Mouse (Mus musculus) MEL (cell line): ENCODE measurements around the gene Chchd5. TPM values are rescaled to one million over a fixed set of nuclear protein-coding genes. Genes with fewer than 3 reads are reported as not detected.

Experiments
- DNase-seq: peaks from one replicate; pipeline ENCODE4 v3.0.0; 2011; ENCODE audit warnings: low read depth, low spot score
- H3K27ac ChIP-seq: 2 replicates; pipeline ENCODE4 v1.5.1; 2012; ENCODE audit warnings: low read depth, mild to moderate bottlenecking, control low read depth, low read length, moderate library complexity; ENCODE audit not compliant: control insufficient read depth
- H3K27me3 ChIP-seq, 2 experiments: fragments of 150-350 bp in 1 of 2; sonication (generic) in 1 of 2; 2 replicates each; pipeline ENCODE4 v1.6.1; 2012; ENCODE audit warnings: low read length in 2 of 2, mild to moderate bottlenecking in 2 of 2, improper control_type of control experiment in 1 of 2, moderate library complexity in 1 of 2; ENCODE audit not compliant: insufficient read depth in 2 of 2, control insufficient read depth in 1 of 2
- H3K36me3 ChIP-seq, 2 experiments: 2 replicates each; pipeline ENCODE4 v1.6.1; 2012 to 2014; ENCODE audit warnings: low read length in 2 of 2, improper control_type of control experiment in 1 of 2, inconsistent platforms in 1 of 2, mild to moderate bottlenecking in 1 of 2; ENCODE audit not compliant: insufficient read depth in 2 of 2, control insufficient read depth in 1 of 2
- H3K4me1 ChIP-seq, 2 experiments: fragments of 150-350 bp in 1 of 2; sonication (generic) in 1 of 2; 2 replicates each; pipeline ENCODE4 v1.6.1; 2012; ENCODE audit warnings: low read length in 2 of 2, improper control_type of control experiment in 1 of 2, mild to moderate bottlenecking in 1 of 2; ENCODE audit not compliant: insufficient read depth in 2 of 2, control insufficient read depth in 1 of 2
- H3K4me3 ChIP-seq, 2 experiments: fragments of 150-350 bp in 1 of 2; sonication (generic) in 1 of 2; 2 replicates each; pipeline ENCODE4 v1.5.1; 2012; ENCODE audit warnings: low read depth in 2 of 2, low read length in 2 of 2, mild to moderate bottlenecking in 2 of 2, moderate library complexity in 2 of 2, control low read depth in 1 of 2, improper control_type of control experiment in 1 of 2; ENCODE audit not compliant: control insufficient read depth in 1 of 2, insufficient read depth in 1 of 2
- H3K79me2 ChIP-seq: 2 replicates; pipeline ENCODE4 v1.6.1; 2012; ENCODE audit warnings: mild to moderate bottlenecking, low read length, moderate library complexity; ENCODE audit not compliant: control insufficient read depth, poor library complexity, insufficient read depth
- H3K9ac ChIP-seq: 2 replicates; pipeline ENCODE4 v1.6.1; 2012; ENCODE audit warnings: low read depth, mild to moderate bottlenecking, control low read depth, low read length, moderate library complexity; ENCODE audit not compliant: control insufficient read depth, poor library complexity, severe bottlenecking
- H3K9me3 ChIP-seq: fragments of 150-350 bp; sonication (generic); replicated peaks from 2 replicates; pipeline ENCODE4 v1.6.1; 2012; ENCODE audit warnings: mild to moderate bottlenecking, low read length, improper control_type of control experiment, moderate library complexity; ENCODE audit not compliant: insufficient read depth
- BHLHE40 ChIP-seq: IDR thresholded peaks from 2 replicates; pipeline ENCODE4 v1.6.1; 2012; ENCODE audit warnings: low read depth, mild to moderate bottlenecking, inconsistent platforms, low read length, improper control_type of control experiment, borderline replicate concordance
- CHD2 ChIP-seq: IDR thresholded peaks from 2 replicates; pipeline ENCODE4 v1.6.1; 2011; ENCODE audit warnings: low read length, improper control_type of control experiment
- EP300 ChIP-seq, 2 experiments: IDR thresholded peaks; 2 replicates each; pipeline ENCODE4 v1.6.1; 2011; ENCODE audit warnings: improper control_type of control experiment in 2 of 2, low read length in 2 of 2, low read depth in 1 of 2, mild to moderate bottlenecking in 1 of 2
- GABPA ChIP-seq: IDR thresholded peaks from 2 replicates; pipeline ENCODE4 v1.6.1; 2012; ENCODE audit warnings: low read depth, mild to moderate bottlenecking, inconsistent platforms, low read length, improper control_type of control experiment, moderate library complexity
- GATA1 ChIP-seq: IDR thresholded peaks from 2 replicates; pipeline ENCODE4 v1.6.1; 2011; ENCODE audit warnings: low read depth, low read length, improper control_type of control experiment
- JUND ChIP-seq: IDR thresholded peaks from 2 replicates; pipeline ENCODE4 v1.6.1; 2011; ENCODE audit warnings: low read depth, mild to moderate bottlenecking, improper control_type of control experiment, low read length
- KAT2A ChIP-seq: conservative IDR thresholded peaks from 2 replicates; pipeline ENCODE4 v1.6.1; 2012; ENCODE audit warnings: low read depth, low read length, improper control_type of control experiment, inconsistent platforms
- MAFK ChIP-seq: IDR thresholded peaks from 2 replicates; pipeline ENCODE4 v1.6.1; 2011; ENCODE audit warnings: low read depth, mild to moderate bottlenecking, low read length, improper control_type of control experiment, borderline replicate concordance
- MAX ChIP-seq: IDR thresholded peaks from 2 replicates; pipeline ENCODE4 v1.6.1; 2011; ENCODE audit warnings: low read length, improper control_type of control experiment
- MAZ ChIP-seq: IDR thresholded peaks from 2 replicates; pipeline ENCODE4 v1.6.1; 2012; ENCODE audit warnings: low read depth, mild to moderate bottlenecking, inconsistent platforms, low read length, improper control_type of control experiment
- MXI1 ChIP-seq: IDR thresholded peaks from 2 replicates; pipeline ENCODE4 v1.6.1; 2011; ENCODE audit warnings: mild to moderate bottlenecking, low read depth, low read length, improper control_type of control experiment
- MYC ChIP-seq: IDR thresholded peaks from 2 replicates; pipeline ENCODE4 v1.6.1; 2011; ENCODE audit warnings: low read depth, mild to moderate bottlenecking, low read length, improper control_type of control experiment, moderate library complexity
- NELFE ChIP-seq: IDR thresholded peaks from 2 replicates; pipeline ENCODE4 v1.6.1; 2011; ENCODE audit warnings: low read depth, low read length, improper control_type of control experiment
- NRF1 ChIP-seq: IDR thresholded peaks from 2 replicates; pipeline ENCODE4 v1.6.1; 2014; ENCODE audit warnings: low read depth, mild to moderate bottlenecking, inconsistent platforms, low read length, improper control_type of control experiment, moderate library complexity; ENCODE audit not compliant: poor library complexity, insufficient read depth, severe bottlenecking
- POLR2A ChIP-seq, 2 experiments: IDR thresholded peaks; 2 replicates each; pipeline ENCODE4 v1.6.1; 2011 to 2012; ENCODE audit warnings: low read length in 2 of 2, mild to moderate bottlenecking in 2 of 2, control low read depth in 1 of 2, improper control_type of control experiment in 1 of 2, low read depth in 1 of 2, moderate library complexity in 1 of 2; ENCODE audit not compliant: control insufficient read depth in 1 of 2, insufficient read depth in 1 of 2, poor library complexity in 1 of 2
- POLR2AphosphoS2 ChIP-seq: IDR thresholded peaks from 2 replicates; pipeline ENCODE4 v1.6.1; 2011; ENCODE audit warnings: low read length, improper control_type of control experiment
- RAD21 ChIP-seq: IDR thresholded peaks from 2 replicates; pipeline ENCODE4 v1.6.1; 2011; ENCODE audit warnings: mild to moderate bottlenecking, low read depth, low read length, improper control_type of control experiment
- RCOR1 ChIP-seq: IDR thresholded peaks from 2 replicates; pipeline ENCODE4 v1.6.1; 2012; ENCODE audit warnings: low read depth, mild to moderate bottlenecking, inconsistent platforms, low read length, improper control_type of control experiment
- SIN3A ChIP-seq: IDR thresholded peaks from 2 replicates; pipeline ENCODE4 v1.6.1; 2012; ENCODE audit warnings: low read length, improper control_type of control experiment, inconsistent platforms
- SMC3 ChIP-seq: IDR thresholded peaks from 2 replicates; pipeline ENCODE4 v1.6.1; 2011; ENCODE audit warnings: low read depth, low read length, improper control_type of control experiment
- TCF12 ChIP-seq: IDR thresholded peaks from 2 replicates; pipeline ENCODE4 v1.6.1; 2014; ENCODE audit warnings: low read depth, mild to moderate bottlenecking, inconsistent platforms, low read length, improper control_type of control experiment, moderate library complexity
- UBTF ChIP-seq: IDR thresholded peaks from 2 replicates; pipeline ENCODE4 v1.6.1; 2012; ENCODE audit warnings: low read depth, mild to moderate bottlenecking, inconsistent platforms, low read length, improper control_type of control experiment, moderate library complexity, borderline replicate concordance; ENCODE audit not compliant: insufficient read depth
- USF1 ChIP-seq: IDR thresholded peaks from 2 replicates; pipeline ENCODE4 v1.6.1; 2014; ENCODE audit warnings: low read depth, mild to moderate bottlenecking, inconsistent platforms, low read length, improper control_type of control experiment, moderate library complexity
- USF2 ChIP-seq, 2 experiments: IDR thresholded peaks; 2 replicates each; pipeline ENCODE4 v1.6.1; 2011 to 2012; ENCODE audit warnings: improper control_type of control experiment in 2 of 2, low read length in 2 of 2, borderline replicate concordance in 1 of 2, inconsistent platforms in 1 of 2, low read depth in 1 of 2, mild to moderate bottlenecking in 1 of 2; ENCODE audit not compliant: insufficient read depth in 1 of 2
- ZKSCAN1 ChIP-seq: IDR thresholded peaks from 2 replicates; pipeline ENCODE4 v1.6.1; 2012; ENCODE audit warnings: low read depth, mild to moderate bottlenecking, inconsistent platforms, low read length, improper control_type of control experiment, moderate library complexity
- ZMIZ1 ChIP-seq: IDR thresholded peaks from 2 replicates; pipeline ENCODE4 v1.6.1; 2012; ENCODE audit warnings: low read depth, mild to moderate bottlenecking, inconsistent platforms, low read length, improper control_type of control experiment, moderate library complexity
- ZNF384 ChIP-seq: IDR thresholded peaks from 2 replicates; pipeline ENCODE4 v1.6.1; 2012; ENCODE audit warnings: low read depth, mild to moderate bottlenecking, inconsistent platforms, low read length, improper control_type of control experiment
- polyA plus RNA-seq, 2 experiments: library from polyadenylated mRNA; stranded (reverse) in 1 of 2; unstranded in 1 of 2; fragments of >175 nt in 1 of 2; fragments of >200 nt in 1 of 2; gene quantifications; 2 replicates each; pipeline versions ENCODE4 v1.2.1 to v1.2.4; 2012; ENCODE audit warnings: low replicate concordance in 2 of 2, low read depth in 1 of 2; ENCODE audit not compliant: insufficient read length in 2 of 2, insufficient read depth in 1 of 2, missing spikeins in 1 of 2
- total RNA-seq: library from RNA; depleted of rRNA; stranded (reverse); fragments of 300-350 nt; gene quantifications from 2 replicates; pipeline ENCODE4 v1.2.3, GENCODE M21; 2012

Gene Chchd5
- total and polyA plus RNA-seq, 3 experiments: 15.9 to 23.7 TPM; not detected in 1

DNA sequence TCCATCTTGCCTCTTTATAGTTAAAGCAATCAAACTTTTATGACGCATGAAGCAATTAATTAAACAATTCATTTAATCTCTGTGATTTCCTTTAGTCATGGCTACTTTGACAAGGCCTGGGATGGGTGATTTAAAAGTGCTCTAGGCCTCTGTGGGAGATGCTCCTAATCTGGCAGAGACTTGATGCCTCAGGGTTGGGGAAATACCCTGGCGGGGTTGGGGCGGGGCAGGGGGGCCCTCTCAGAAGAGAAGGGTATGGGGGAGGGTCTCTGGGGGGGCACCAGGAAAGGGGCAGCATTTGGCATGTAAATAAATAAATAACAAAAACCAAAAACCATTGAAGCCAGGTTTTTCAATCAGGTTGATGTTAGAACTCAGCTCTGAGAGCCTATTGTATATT lies 48.2 kb downstream of the Chchd5 start:
- Histone ChIP-seq H3K27me3 (no peaks in the 10 kb centered on the region), H3K9me3 (no peaks in the 10 kb centered on the region), H3K27ac (no peak overlapping the region), H3K4me3 (no peak overlapping the region), H3K36me3 (peaks cover 0 to 3% of the 10 kb centered on the region in 2 experiments; a peak in 1 of 4 replicates)
- DNase-seq: no peak
- TF ChIP-seq KAT2A (no peak), CHD2 (no peak), MXI1 (no peak), NELFE (no peak), USF2 (IDR thresholded peaks at IDR 0.05; ENCODE audit: borderline replicate concordance in 1 of 2, insufficient read depth in 1 of 2, low read depth in 1 of 2, low read length in 2 of 2) (no peak), ZMIZ1 (no peak), MAX (no peak), NRF1 (no peak), RCOR1 (no peak), EP300 (IDR thresholded peaks at IDR 0.05; ENCODE audit: low read depth in 1 of 2, low read length in 2 of 2) (no peak), BHLHE40 (no peak), RAD21 (no peak)
- TF ChIP-seq, all 39 proteins: peak for 0
- Histone ChIP-seq H3K79me2 (no peaks in the 10 kb centered on the region), H3K4me1 (peaks cover 2 to 12% of the 10 kb centered on the region in 2 experiments; a peak in 2 of 4 replicates), H3K9ac (no peak overlapping the region)

GRCm38 (mm10) chr2:129178182-129178908 lies 48.8 kb downstream of the Chchd5 start:
- Histone ChIP-seq H3K79me2 (no peaks in the 10 kb centered on the region), H3K4me3 (no peak overlapping the region), H3K36me3 (peaks cover 0 to 6% of the 10 kb centered on the region in 2 experiments; a peak in 1 of 4 replicates), H3K27ac (no peak overlapping the region), H3K4me1 (peaks cover 2 to 15% of the 10 kb centered on the region in 2 experiments; a peak in 3 of 4 replicates), H3K9ac (no peak overlapping the region), H3K9me3 (no peaks in the 10 kb centered on the region), H3K27me3 (no peaks in the 10 kb centered on the region)
- TF ChIP-seq GATA1 (no peak), SMC3 (no peak), RAD21 (no peak), MAZ (no peak), ZKSCAN1 (no peak), TCF12 (no peak), GABPA (no peak), USF1 (no peak), CHD2 (no peak), MAFK (no peak), SIN3A (no peak), POLR2A (IDR thresholded peaks at IDR 0.05; ENCODE audit: control insufficient read depth in 1 of 2, insufficient read depth in 1 of 2, low read depth in 1 of 2, low read length in 2 of 2, poor library complexity in 1 of 2) (no peak), ZMIZ1 (no peak), UBTF (no peak), MYC (no peak), JUND (no peak), POLR2AphosphoS2 (no peak), ZNF384 (no peak)
- no peak for DNase-seq
